Mouse (Mus musculus) cerebellum, postnatal 25 days (tissue): Measurements from ENCODE around the gene Atf5.

ENCODE experiments used
- DNase-seq, 2 experiments: peaks; one replicate each; pipeline ENCODE4 v3.0.0; 2021; ENCODE audit warnings: mixed read lengths in 2 of 2

The Atf5 gene

DNA sequence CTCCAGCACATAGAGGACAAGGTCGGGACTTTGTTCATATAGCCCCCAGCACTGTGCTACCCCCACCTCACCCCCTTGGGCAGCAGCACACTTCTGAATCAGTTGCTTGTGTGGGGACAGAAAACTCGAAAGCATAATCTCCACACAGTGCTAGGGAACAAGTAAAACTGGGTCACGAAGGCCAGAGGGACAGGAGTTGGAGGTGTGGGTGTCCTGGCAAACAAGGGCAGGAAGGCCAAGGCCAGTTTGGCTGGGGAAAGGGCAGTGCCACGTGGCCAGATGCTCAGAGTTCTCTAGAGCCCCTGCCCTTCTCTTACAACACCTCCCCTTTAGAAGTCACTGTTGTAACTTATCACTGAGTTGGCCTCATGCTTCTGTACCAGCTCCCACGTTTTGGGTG lies 3.4 kb upstream of the Atf5 start:
- DNase-seq = peak in 1 of 2 experiments; percentile 14

DNA sequence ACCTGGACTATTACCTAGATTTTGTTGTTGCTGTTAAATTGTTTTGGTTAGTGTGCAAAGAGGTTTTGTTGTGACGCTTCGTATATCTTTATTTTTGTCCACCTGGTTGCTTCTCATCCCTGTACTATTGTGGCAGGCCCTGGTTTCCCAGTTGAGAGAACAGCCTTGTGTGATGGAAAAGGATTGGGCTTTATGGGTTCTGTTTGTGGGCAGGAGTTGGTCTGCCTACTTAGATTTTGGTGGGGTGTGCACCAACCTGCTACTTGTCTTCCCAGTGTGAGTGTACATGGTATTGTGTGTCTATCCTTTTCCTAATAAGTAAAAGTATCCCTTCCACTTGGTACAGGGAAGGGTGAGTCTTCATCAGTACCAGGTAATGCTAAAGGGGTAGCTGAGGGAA lies 2.9 kb upstream of the Atf5 start:
- no peak for DNase-seq

DNA sequence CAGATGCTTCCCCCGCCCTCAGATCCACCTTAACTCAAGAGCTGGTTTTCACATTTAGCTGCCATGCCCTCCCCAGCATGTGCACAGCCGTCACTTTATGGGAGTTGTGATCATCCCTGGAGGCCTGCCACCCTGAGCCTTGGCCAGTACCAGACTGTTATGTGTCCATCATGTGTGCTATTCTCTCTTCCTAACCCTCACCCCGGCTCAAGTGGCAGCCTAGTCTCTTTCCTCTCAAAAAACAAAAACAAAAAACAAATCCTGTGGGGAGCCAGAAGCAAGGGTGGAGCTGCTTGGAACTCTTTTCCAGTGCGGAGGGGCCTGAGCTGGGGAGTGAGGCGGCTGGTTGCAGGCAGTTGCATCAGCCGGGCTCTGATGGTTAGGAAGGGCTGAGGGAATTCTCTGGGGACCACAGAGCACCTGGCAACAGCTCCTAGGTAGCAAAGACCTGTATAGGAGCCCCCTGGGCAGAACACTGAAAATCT lies 2.3 kb upstream of the Atf5 start:
- DNase-seq = peak; percentile 50 to 72

DNA sequence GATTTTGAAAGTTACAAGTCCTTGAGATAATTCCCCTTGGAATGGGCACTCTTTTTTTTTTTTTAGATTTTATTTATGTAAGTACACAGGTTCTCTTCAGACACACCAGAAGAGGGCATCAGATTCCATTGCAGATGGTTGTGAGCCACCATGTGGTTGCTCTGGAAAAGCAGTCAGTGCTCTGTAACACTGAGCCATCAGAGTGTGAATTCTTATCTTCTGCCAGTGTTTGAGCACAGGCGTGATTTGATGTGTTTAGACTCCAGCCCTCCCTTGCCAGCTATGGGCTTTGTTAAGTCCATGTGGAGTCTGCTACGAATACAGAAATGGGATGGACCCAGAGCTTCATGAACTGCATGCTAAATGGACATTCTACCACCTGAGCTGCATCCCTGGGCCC lies 1.7 kb upstream of the Atf5 start:
- DNase-seq = peak; percentile 12 to 18

GRCm38 (mm10) chr7:44817441-44817840 lies 983 bp upstream of the Atf5 start:
- DNase-seq = peak in 1 of 2 experiments; percentile 2

- peak; percentile 98 to 99 for DNase-seq
Observed at GRCm38 (mm10) chr7:44815721-44816469, 563 bp downstream of the Atf5 start, which contains the start of the genes Nup62 and Il4i1. Gene Nup62, plus strand, starts transcription at chr7:44816088. Gene Il4i1, plus strand, starts transcription at chr7:44816387.

GRCm38 (mm10) chr7:44814952-44815553 lies 1.4 kb downstream of the Atf5 start:
- peak; percentile 12 to 43 for DNase-seq

- peak in 1 of 2 experiments; percentile 3 for DNase-seq
Observed at GRCm38 (mm10) chr7:44814423-44814822, 2.0 kb downstream of the Atf5 start.

GRCm38 (mm10) chr7:44813985-44814384 lies 2.5 kb downstream of the Atf5 start:
- DNase-seq = peak in 1 of 2 experiments; percentile 1

GRCm38 (mm10) chr7:44812651-44813325 lies 3.7 kb downstream of the Atf5 start:
- DNase-seq = peak in 1 of 2 experiments; percentile 3

DNA sequence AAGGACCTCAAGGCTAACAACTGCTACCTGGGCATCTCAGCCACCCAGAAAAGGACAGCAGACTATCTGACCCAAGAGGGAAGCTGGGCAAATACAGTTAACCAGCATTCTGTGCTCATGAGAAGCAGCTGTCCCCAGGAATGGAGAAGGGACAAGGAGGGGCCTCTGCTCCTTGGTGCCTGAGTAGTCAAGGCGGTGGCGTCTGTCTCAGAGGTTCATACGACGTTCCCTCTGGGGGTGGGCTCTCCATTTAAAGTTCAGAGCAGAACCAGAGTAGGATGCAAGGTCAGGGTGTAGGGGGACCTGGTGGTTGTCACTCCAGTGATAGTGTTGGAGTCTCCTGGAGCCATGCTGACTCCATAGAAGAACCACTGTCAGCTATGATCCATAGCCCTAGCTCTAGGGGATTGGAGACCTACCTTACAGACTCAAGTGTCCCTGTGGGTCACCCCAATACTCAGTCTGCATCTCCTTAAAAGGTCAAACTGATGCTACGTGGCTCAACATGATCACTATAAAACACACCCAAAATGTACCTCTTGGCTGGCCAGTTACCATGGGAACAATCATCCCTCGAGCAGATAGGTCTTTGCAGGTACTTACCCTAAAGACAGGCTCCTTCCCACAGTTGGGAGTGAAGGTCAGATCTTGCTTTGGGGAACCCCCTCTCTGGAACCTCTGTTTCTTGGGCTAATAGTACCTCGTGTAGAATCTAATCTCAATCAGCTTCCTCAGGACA lies 5.5 kb downstream of the Atf5 start:
- DNase-seq = peak in 1 of 2 experiments; percentile 2

GRCm38 (mm10) chr7:44810365-44810764 lies 6.1 kb downstream of the Atf5 start:
- DNase-seq = peak in 1 of 2 experiments; percentile 1

- peak in 1 of 2 experiments; percentile 1 for DNase-seq
Observed at GRCm38 (mm10) chr7:44809466-44809865, 7.0 kb downstream of the Atf5 start.

GRCm38 (mm10) chr7:44808927-44809326 lies 7.5 kb downstream of the Atf5 start:
- no peak for DNase-seq

GRCm38 (mm10) chr7:44792781-44793180 lies 23.7 kb downstream of the Atf5 start:
- no peak for DNase-seq

DNA sequence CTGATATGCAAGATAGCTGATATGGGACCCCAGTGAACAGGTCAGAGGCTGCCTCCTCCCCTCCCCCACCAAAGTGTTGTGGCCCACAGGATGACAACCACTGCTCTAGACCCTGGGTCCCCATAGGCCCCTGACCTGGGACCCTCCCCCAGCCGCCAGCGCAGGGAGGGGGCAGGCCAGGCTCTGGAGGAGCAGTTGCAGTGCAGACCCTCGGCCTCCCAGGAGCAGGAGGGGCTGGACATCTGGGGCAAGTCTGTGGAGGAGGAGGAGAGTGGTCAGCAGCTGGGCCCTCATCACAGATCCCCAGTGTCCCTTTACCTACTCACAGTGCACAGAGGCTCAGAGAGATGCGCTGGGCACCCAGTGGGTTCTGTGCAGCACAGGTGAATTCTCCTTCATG lies 26.4 kb downstream of the Atf5 start:
- no peak for DNase-seq

DNA sequence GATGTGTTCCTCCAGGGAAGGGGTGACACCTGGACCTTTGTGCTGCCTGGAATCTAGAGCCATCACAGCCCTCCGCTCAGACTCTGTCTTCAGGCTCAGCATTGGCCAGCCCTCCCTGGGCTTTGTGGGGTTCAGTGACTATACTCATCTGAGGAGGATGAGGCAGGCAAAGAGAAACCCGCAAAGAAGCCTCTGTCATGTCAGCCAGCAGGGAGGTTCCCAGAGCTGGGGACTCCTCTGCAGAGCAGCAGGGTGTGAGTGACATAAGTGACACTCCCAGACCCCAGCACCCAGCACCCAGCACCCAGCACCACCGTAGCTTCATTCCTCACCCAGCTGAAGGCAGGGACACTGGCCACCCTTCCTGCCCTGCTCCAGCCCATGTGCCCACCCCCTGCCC lies 26.9 kb downstream of the Atf5 start:
- DNase-seq = no peak

DNA sequence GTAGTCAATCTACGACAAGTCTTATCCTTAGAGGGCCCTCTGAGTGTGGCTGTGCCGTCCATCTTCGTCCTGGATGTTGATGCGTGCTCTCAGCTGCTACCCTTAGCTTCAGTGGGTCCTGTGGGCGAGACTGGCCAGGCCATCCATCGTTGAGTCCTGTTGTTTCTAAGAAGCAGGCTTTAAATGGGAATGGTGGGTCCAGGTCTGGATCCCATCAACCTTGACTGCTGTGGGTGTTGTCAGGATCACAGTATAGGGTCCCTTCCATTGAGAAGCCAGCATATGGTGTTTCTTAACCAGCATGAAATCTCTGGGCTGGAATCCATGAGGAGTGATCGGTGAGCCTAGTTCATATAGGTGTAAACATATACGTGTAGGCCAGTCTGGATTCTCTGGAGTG lies 36.4 kb downstream of the Atf5 start:
- DNase-seq = no peak

GRCm38 (mm10) chr7:44776849-44777498 lies 39.5 kb downstream of the Atf5 start:
- no peak for DNase-seq

- DNase-seq = no peak
Observed at GRCm38 (mm10) chr7:44772591-44773204, 43.8 kb downstream of the Atf5 start.

- DNase-seq = peak in 1 of 2 experiments; percentile 26
Observed at GRCm38 (mm10) chr7:44770046-44770578, 46.3 kb downstream of the Atf5 start.
